ENCODE assay signal across 20 mouse cellular contexts in the genomic region with DNA sequence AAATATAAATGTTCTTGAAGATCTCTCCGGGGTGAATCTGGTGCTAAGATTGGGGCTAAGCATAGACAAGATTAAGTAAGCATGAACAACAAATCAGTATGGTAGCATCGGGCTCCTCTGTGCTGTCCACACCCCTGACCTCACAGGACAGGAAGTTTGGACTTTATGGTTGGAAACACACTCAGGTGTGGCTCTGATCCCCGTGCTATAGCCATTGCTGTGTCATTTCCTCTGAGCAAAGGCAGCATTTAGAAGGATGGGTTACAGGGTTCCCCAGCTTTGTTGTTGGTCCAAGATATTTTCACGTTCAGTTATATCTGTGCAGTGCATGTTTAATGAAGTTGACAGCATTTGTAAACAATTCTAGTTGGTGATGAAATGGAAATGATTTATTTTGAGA. TPM values are rescaled to one million over a fixed set of nuclear protein-coding genes. Genes with fewer than 3 reads are reported as not detected.
A peak's percentile ranks its signal among the peaks of the same experiment; 100 is the strongest.
DNase-seq lines count a peak whose midpoint lies in the region; ATAC-seq and TF ChIP-seq lines count a peak whose summit lies in the region.
"Had no signal": no experiment of that assay in that cellular context is flagged by ENCODE, and none has a peak within 500 bp of the region (broad histone marks: within the 10 kb centered on the region; RNA-seq: fewer than 3 reads in every experiment).

No protein-coding gene starts in this region.

- TF ChIP-seq CTCF in kidney, adult 2 months (conservative IDR thresholded peaks at IDR 0.05; ENCODE audit: insufficient read depth, insufficient read length, low read depth, low read length) = no peak
- TF ChIP-seq CTCF in embryonic fibroblast, embryonic 13.5 days (IDR thresholded peaks at IDR 0.05; ENCODE audit: borderline replicate concordance, insufficient read depth, low read length) = no peak

- H3K36me3 ChIP-seq in kidney, adult 2 months (ENCODE audit: control insufficient read depth, insufficient read depth, low read length) = no peaks in the 10 kb centered on the region
- no peaks in the 10 kb centered on the region for H3K36me3 ChIP-seq in lung, embryonic 16.5 days (ENCODE audit: control insufficient read depth, insufficient read depth, low read length)
- H3K36me3 ChIP-seq: embryonic facial prominence, embryonic 15.5 days; forebrain, embryonic 15.5 days; heart, embryonic 15.5 days; hindbrain, embryonic 10.5 days had no signal

- peaks cover 3% of the 10 kb centered on the region; the same call in 1 of the 2 replicates for H3K4me1 ChIP-seq in kidney, adult 2 months (ENCODE audit: control insufficient read depth, insufficient read depth, low read length)
- H3K4me1 ChIP-seq in lung, embryonic 16.5 days (replicated peaks; ENCODE audit: control insufficient read depth, insufficient read depth, low read length) = peaks cover 2% of the 10 kb centered on the region; the same call in 1 of the 2 replicates
- H3K4me1 ChIP-seq in embryonic fibroblast, embryonic 13.5 days (ENCODE audit: control insufficient read depth, insufficient read depth, low read length) = peaks cover 3% of the 10 kb centered on the region
- H3K4me1 ChIP-seq: embryonic facial prominence, embryonic 15.5 days; forebrain, embryonic 15.5 days; heart, embryonic 15.5 days had no signal

- no peak overlapping the region for H3K9ac ChIP-seq in lung, embryonic 16.5 days (ENCODE audit: low read length)
- H3K9ac ChIP-seq: embryonic facial prominence, embryonic 15.5 days; forebrain, embryonic 15.5 days; heart, embryonic 15.5 days; hindbrain, embryonic 14.5 days had no signal

- 41% methylated on average over 4 of the region's 4 CpGs for WGBS in kidney, adult 2 months
- 41% methylated on average over 4 of the region's 4 CpGs for WGBS in lung, embryonic 16.5 days

- no peaks in the 10 kb centered on the region for H3K27me3 ChIP-seq in kidney, adult 2 months (replicated peaks; ENCODE audit: control insufficient read depth, insufficient read depth, low read length)
- no peaks in the 10 kb centered on the region for H3K27me3 ChIP-seq in lung, embryonic 16.5 days (ENCODE audit: control insufficient read depth, insufficient read depth, low read depth, low read length)
- H3K27me3 ChIP-seq: embryonic facial prominence, embryonic 15.5 days; forebrain, embryonic 15.5 days; heart, embryonic 15.5 days had no signal

- H3K9me3 ChIP-seq in lung, embryonic 16.5 days (ENCODE audit: control insufficient read depth, low read length) = no peaks in the 10 kb centered on the region
- H3K9me3 ChIP-seq: embryonic facial prominence, embryonic 15.5 days; forebrain, embryonic 15.5 days; heart, embryonic 15.5 days; hindbrain, embryonic 10.5 days had no signal

- no peak overlapping the region for H3K4me2 ChIP-seq in lung, embryonic 16.5 days (ENCODE audit: low read depth, low read length)
- H3K4me2 ChIP-seq: embryonic facial prominence, embryonic 15.5 days; forebrain, embryonic 15.5 days; heart, embryonic 11.5 days; heart, embryonic 15.5 days; hindbrain, embryonic 14.5 days had no signal

- ATAC-seq in lung, embryonic 16.5 days (ENCODE audit: low read depth) = 0 out of 2 replicates have a peak, but pooled peaks have one; percentile 61
- ATAC-seq: forebrain, embryonic 15.5 days had no signal

- no peak for TF ChIP-seq POLR2A in kidney, adult 2 months (IDR thresholded peaks at IDR 0.05; ENCODE audit: low read depth, low read length)
- no peak for TF ChIP-seq POLR2A in embryonic fibroblast, embryonic 13.5 days (IDR thresholded peaks at IDR 0.05; ENCODE audit: low read depth, low read length)

- DNase-seq in kidney, adult 2 months = peak; percentile 22
- DNase-seq in kidney, adult 18-20 months = no peak
- DNase-seq in kidney, postnatal 14 days = peak; percentile 24
- DNase-seq in kidney, adult 8-10 months = no peak
- DNase-seq in lung, postnatal 4 days = no peak
- DNase-seq: adrenal gland, adult 2 months; adrenal gland, postnatal 25 days; cerebellum, adult 18-20 months; cerebellum, adult 9-11 months; cerebellum, postnatal 36 days; gastrocnemius, postnatal 36 days; heart, adult 2 months had no signal

- peak overlapping the region; percentile 82 for H3K27ac ChIP-seq in kidney, adult 2 months (ENCODE audit: insufficient read depth, low read depth, low read length)
- H3K27ac ChIP-seq in lung, embryonic 16.5 days (ENCODE audit: low read length) = no peak overlapping the region
- peak overlapping the region; percentile 82 for H3K27ac ChIP-seq in embryonic fibroblast, embryonic 13.5 days (ENCODE audit: insufficient read depth, low read length)
- H3K27ac ChIP-seq: embryonic facial prominence, embryonic 15.5 days; forebrain, embryonic 15.5 days; heart, adult 2 months; heart, embryonic 15.5 days; hindbrain, embryonic 10.5 days; hindbrain, embryonic 14.5 days had no signal

- H3K4me3 ChIP-seq in kidney, adult 2 months (ENCODE audit: insufficient read depth, low read depth, low read length) = no peak overlapping the region
- no peak overlapping the region for H3K4me3 ChIP-seq in lung, embryonic 16.5 days (ENCODE audit: low read length)
- H3K4me3 ChIP-seq in embryonic fibroblast, embryonic 13.5 days (ENCODE audit: insufficient read depth, low read length) = no peak overlapping the region
- H3K4me3 ChIP-seq: embryonic facial prominence, embryonic 15.5 days; forebrain, embryonic 15.5 days; heart, adult 2 months; heart, embryonic 15.5 days; hindbrain, embryonic 10.5 days had no signal

RNA-seq across cellular contexts. Expression of gene Emcn, which starts 9.9 kb away (rescaled TPM):
- 101 and 121 TPM in 2 replicates for polyA plus RNA-seq in kidney, adult 2 months (2012; rRNA removed)
- 101 and 104 TPM in 2 replicates for polyA plus RNA-seq in lung, embryonic 16.5 days (2015; fragmentation: Nextera tagmentation; extraction: Ambion mirVana)
- 1.6 TPM in 1 of 2 replicates, not detected in the other for polyA plus RNA-seq in embryonic fibroblast, embryonic 13.5 days (2011; ENCODE audit: insufficient read length, low read depth, missing spikeins)

Comparison
In these comparisons a context has a peak if more than half of its experiments do, and no peak if none do; other contexts are left out.
1. DNase-seq: peak in kidney, adult 2 months (single experiment) and kidney, postnatal 14 days (single experiment); none in kidney, adult 18-20 months (single experiment), kidney, adult 8-10 months (0 of 2) and lung, postnatal 4 days (0 of 2).
2. RNA of gene Emcn, which starts 9.9 kb away (polyA plus RNA-seq): 101 to 121 TPM in kidney, adult 2 months and 101 to 104 TPM in lung, embryonic 16.5 days; 1.6 TPM in embryonic fibroblast, embryonic 13.5 days; every median in the first group is over 10 times any median in the second.